Mouse (Mus musculus): ENCODE measurements at regions not wholly inside any gene's neighbourhood (a gene's known extent, or its start where the extent isn't known, plus 50 kb on each side); places are given as distances from the start of the nearest gene placed in this dataset.

GRCm38 (mm10) chr8:15487579-15487978 lies 441.7 kb upstream of the BB014433 start:
- DNase-seq: no peak

DNA sequence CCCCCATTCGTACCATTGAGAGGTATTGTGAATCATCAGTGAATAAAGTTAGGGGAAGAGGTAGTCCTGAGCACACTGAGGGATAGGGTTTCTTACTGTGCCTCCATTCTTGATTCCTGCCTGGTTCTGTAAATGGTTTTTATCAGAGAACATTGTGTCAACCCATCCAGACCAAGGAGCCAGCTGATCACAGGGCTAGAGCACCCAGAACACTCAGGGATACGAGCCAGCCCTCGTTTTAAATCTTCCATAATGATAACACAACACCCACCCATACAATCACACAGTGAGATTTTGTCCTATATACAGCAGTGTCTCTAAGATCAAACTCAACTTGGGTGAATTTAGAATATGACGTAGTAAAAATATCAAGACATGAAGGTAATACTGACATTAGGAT lies 424.7 kb upstream of the BB014433 start:
- no peak for DNase-seq

- DNase-seq: no peak
Observed at GRCm38 (mm10) chr8:15468540-15469476, 422.9 kb upstream of the BB014433 start.

GRCm38 (mm10) chr8:15438546-15438945 lies 392.7 kb upstream of the BB014433 start:
- peak; percentile 18 for DNase-seq

DNA sequence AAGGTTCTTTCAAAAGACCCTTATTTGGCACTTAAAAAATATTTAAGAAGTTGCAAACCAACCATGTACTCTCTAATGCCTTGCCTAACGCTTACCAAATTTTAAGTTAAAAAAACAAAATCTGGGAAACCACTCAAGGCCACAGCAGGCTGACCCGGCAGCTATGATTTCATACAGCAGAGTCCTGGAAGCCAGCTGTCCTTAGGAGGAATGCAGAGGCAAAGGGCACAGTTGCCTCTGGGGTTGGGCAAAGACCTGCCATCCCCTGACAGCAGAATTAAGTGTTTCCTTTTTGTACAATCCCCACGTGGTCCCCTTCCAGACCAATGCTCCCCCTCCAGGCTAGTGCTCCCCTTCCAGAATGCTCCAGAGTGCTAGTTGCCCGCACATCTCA lies 348.8 kb upstream of the BB014433 start:
- no peak for DNase-seq

DNA sequence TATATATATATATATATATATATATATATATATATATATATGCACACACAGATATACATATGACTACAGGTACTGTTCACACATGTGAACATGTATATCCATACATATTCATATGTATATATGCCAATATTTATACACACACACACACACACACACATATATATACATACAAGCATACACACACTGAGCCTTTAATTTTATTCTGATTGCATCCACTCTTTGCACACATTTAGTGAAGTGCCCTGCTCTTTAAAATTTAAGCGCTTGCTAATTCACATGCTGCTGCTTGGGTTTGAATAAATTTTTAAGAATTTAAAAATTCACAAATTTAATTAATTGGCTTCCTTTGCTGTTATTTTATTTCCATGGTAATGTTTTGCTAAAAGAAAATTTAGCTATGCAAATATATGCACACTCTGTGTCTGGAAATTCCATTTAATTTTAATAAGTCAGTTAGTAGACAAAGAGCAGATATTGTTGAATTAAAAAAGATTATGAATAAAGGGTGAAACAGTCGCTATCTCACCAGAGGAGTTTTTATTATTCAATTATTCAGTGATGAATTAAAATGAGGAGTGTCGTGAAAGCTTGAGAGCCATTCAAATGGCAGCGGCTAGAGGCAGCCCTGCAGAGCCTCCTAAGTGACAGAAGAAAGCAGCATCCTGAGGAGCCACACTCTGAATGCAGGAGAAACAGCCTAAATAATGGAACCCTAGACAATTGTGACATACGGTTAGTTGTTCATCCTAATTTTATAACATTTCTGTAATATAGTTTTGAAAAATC lies 348.3 kb upstream of the BB014433 start:
- no peak for DNase-seq

GRCm38 (mm10) chr8:15392056-15392455 lies 346.2 kb upstream of the BB014433 start:
- DNase-seq: no peak

DNA sequence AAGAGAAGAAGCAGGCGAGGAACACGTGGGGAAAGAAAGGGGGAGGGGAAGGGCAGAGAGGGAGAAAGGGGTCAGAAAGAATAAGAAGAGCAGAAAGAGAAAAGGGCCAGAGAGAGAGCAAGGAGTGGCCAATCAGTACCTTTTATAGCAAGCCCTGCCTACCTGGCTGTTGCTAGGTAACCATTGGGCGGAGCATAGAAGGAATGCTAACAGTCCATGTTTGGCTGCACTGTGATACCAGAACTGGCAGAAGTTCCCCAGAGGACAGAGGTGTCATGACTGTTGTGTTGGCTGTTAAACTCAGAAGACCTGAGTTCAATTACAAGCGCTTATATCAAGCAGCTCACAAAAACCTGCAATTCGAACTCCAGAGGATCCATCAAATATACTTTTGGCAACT lies 342.9 kb upstream of the BB014433 start:
- no peak for DNase-seq

DNA sequence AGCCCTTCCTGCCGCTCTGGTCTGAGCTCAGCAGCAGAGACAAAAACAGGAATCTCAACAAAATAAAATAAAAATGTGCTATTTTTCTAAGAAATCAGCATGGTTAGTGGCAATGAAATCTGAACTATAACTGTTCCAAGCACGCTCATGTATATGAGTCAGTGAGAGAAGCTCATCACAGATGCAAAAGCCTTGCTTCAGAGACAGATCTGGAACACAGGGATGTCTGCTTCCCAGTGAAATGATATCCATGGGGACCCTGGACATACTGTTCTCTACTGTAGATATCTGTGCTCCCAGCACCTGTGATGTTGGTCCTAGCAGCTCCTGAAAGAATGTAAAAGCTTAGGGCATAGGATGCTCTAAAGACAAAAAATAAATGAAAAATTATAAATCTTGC lies 321.2 kb upstream of the BB014433 start:
- no peak for DNase-seq

DNA sequence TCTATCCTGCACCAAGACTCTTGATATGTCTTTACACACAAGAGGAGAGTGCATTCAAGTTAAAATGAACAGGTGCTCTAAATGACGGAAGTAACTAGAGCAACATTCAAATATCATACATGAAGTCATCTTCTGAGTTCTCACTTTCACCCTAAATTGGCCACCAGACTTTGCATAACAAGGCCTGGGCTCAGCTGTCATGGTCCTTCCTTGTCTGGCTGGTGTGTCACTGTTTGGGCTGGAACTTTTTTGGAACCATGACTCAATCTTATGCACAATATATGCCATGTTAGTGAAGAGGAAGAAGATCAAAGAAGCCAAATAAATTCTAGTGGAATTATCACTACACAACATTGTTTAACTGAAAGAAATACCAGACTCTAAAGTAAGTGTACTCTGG lies 318.7 kb upstream of the BB014433 start:
- no peak for DNase-seq

- DNase-seq: no peak
Observed at GRCm38 (mm10) chr8:15344151-15344550, 298.3 kb upstream of the BB014433 start.

DNA sequence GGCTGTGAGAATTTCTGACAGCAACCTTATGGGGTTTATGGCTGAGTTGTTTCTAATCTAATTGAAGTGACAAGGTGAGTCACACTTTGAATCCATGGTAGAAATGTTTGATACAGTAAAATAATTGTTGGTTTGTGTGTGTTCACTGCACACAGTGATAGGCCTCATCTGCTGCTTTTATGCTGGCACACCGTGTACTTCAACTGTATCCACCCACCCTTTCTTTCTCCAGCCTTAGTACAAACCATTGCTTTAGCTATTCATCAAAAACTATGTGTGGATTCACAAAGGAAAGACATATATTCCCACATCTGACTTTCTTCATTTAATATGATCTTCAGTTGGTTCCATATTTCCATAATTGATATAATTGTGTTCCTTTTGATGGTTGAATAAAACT lies 297.7 kb upstream of the BB014433 start:
- DNase-seq: no peak

DNA sequence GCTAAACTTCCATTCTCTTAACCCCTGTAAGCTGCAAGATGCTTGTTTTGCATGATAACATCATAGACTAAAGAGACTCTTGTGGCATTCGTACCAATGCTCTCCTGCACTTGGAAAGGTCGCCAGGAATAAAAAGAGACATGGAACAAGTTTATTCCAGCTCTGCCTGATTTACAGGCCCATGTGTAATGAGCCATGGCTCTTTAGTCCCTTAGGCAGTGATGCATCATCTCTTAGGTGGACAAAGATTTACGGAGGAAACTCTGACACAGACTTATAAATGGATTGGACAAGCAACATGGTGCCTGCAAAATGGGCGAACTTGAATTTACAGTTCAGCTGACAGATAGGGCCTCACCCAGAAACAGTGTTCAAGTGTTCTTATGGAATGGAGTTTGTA lies 288.7 kb upstream of the BB014433 start:
- no peak for DNase-seq

GRCm38 (mm10) chr8:15327312-15327711 lies 281.4 kb upstream of the BB014433 start:
- DNase-seq: no peak

GRCm38 (mm10) chr8:15323421-15323820 lies 277.5 kb upstream of the BB014433 start:
- no peak for DNase-seq

DNA sequence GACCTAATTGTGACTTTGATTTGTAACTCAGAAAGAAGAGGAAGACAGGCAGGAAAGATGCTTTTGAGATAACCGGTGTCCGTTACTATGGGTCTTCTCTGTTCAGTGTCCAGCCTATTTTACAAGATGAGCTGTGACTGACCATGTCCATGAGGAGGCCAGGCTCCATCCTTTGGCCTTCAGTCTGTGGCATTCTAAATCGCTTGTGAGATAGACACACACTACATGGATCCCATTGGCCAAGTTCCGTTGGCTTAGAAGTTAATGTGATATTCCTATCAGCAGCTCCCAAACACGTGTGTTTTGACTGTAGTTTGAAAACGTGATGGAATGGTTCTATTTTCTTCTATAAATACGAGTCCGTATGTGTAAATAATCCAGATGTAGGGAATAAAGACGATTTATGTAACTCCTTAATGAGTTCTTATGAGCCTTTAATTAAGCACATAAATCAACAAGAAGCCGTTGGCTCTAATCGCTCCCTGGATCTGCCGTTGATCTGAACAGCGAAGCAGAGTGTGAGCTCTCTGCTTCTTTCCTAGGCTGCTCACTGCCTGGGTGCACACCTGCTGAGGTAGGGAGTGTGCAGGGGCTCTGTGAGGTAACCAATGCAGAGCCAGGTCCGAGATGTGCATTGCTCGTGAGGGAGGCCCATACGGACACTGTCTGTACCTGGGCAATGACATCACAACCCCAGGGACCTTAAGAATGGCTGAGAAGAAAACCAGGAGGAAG lies 272.4 kb upstream of the BB014433 start:
- DNase-seq: no peak

- no peak for DNase-seq
Observed at GRCm38 (mm10) chr8:15313481-15313880, 267.6 kb upstream of the BB014433 start.

DNA sequence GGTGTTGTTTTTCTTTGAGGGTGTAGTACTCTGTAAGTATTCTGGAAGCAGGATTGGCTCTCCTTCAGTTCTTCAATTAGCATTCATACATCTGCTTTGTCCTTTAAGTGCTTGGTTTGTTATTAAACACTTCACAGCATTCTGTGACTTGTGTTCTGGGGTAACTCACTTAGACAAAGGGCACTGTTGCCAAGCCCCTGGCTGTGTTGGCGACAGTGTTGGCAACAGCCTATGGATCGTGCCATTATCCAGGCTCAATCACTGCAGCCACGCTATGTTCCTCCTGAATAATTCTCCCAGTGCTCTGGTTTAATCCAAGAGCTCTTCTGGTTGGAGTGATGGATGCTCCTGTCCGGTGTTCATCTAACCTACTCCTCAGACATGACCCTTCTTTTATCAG lies 265.6 kb upstream of the BB014433 start:
- no peak for DNase-seq

DNA sequence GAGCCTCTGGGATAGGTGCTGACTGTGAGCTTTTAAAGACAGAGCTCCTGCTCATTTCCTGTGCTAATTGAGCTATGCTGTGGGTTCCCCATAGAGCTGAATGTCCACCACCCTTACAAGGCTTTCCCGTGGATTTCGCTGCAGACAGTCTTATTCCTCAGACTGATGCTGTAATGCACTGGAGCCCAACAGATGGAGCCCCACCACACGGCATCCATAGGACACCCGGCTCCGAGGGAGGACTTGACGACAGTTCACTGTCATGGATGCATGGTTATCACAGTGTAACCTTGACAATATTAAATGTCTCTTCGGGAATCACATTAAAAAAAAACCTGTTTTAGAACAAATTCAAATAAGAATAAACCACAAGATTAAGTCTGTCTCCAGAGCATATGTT lies 265.2 kb upstream of the BB014433 start:
- DNase-seq: no peak

DNA sequence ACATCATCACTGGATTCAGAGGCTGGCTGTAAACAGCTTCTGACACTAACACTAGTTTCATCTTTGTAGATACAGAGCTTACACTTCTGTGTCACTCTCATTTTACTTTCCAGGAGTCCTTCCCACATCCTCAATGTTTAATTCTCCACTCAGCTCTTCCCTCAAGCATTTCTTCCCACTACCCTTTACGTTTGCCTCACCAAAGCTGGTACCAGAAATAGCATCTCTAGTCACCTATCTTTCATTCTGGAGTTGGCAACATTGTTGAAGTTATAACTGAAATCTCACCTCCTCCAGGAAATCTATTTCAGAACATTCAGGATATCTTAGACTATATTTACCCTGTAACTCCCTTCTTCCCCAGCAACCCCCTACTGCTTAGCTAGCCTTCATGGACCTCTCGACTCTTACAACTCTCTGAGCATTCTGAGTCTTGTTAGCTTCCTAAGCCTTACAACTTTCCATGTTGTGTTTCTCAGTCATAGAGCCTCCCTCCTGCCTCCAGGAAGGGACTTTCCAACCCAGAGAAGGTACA lies 258.3 kb upstream of the BB014433 start:
- no peak for DNase-seq

GRCm38 (mm10) chr8:15273775-15274174 lies 227.9 kb upstream of the BB014433 start:
- DNase-seq: no peak

DNA sequence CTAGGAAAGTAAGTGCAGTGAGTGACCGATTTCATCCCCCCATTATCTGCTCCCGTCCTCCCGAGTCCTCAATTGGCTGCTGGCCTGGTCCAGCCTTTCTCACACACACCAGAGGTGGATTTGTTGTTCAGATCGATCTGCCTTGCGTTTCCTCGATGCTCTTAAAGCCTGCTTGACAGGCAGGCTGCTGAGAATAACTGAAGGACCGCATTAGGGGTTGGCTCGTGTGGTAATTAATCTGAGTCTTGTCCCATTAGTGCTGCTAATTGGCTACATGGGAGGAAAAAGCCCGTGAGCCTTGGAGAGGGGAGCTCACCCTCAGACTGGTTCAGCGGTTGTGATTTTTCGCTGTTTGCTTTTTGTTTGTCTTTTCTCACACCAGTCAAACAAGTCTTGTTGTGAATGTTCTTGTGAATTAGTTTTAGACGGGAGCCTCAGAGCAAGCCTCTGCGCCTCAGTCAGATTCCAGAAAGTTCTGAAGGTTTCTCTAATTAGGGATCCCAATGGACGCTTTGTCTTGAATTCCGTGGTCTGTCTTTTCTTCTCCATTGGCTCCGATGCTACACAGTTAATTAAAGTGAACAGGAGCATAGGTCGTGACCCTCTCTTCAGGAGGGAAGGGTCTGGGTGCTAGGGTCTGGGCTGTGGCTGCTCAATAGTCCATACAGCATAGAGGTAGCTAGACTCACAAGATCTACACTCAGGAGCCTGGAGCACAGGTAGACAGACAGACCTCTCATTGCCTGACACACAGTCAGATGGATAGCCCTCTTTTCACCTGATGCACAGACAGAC lies 226.1 kb upstream of the BB014433 start:
- DNase-seq: no peak
